Mouse (Mus musculus): ENCODE measurements around the gene Hoxd4.

- TF ChIP-seq CTCF (IDR thresholded peaks at IDR 0.05; ENCODE audit: insufficient read depth, low read depth, low read length) (no peak), POLR2A (IDR thresholded peaks at IDR 0.05; ENCODE audit: insufficient read depth, low read depth, low read length) (no peak)
These were observed 10.2 kb downstream of the Hoxd4 start for GRCm38 (mm10) chr2:74721882-74722281.

All from olfactory bulb, adult 2 months (tissue).